Mouse (Mus musculus) heart, adult 2 months (tissue): Measurements from ENCODE around the gene Cavin3.

Experiments used
- CTCF ChIP-seq: fragments of 200-600 bp; IDR thresholded peaks from 2 replicates; pipeline ENCODE4 v1.8.1; 2022; ENCODE audit warnings: antibody characterized with exemption, mild to moderate bottlenecking, moderate library complexity
- EP300 ChIP-seq: fragments of 200-500 bp; IDR thresholded peaks from 2 replicates; pipeline ENCODE4 v1.6.1; 2011; ENCODE audit warnings: low read depth, low read length, control low read depth; ENCODE audit not compliant: insufficient read depth
- POLR2A ChIP-seq: fragments of 200-500 bp; IDR thresholded peaks from 2 replicates; pipeline ENCODE4 v1.6.1; 2011; ENCODE audit warnings: mild to moderate bottlenecking, low read depth, low read length, control low read depth; ENCODE audit not compliant: insufficient read depth

- TF ChIP-seq CTCF (no peak), POLR2A (no peak), EP300 (no peak)
Observed at GRCm38 (mm10) chr7:105474771-105475315, 7.3 kb downstream of the Cavin3 start.
